Mouse (Mus musculus) kidney, adult 9 months (tissue): Measurements from ENCODE around the gene Gbp8.
"Not testable (repeated sequence)": the region's sequence is repeated elsewhere in the genome, so short reads cannot be mapped to it uniquely, and the experiment has no call there.

ENCODE experiments used
- DNase-seq: peaks from one replicate; pipeline ENCODE4 v3.0.0; 2022

Gbp8 gene

DNA sequence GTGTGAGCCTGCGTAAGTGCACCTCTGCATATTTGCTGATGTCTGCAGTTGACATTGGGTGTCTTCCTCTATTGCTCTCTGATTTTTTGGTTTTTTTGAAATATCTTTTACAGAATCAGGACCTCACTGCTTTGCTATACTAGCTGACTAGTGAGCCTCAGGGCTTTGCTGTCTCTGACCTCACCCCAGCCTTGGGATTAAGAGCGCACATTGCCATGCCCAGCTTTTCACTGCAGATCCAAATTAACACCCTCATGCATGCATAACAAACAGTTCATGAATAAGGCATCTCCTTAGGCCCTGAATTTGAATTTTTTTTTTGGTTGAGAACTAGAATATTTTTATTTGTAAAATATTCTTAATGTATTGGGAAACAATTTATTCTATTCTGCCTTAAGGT, 84.1 kb downstream of the Gbp8 start:
- no peak for DNase-seq

DNA sequence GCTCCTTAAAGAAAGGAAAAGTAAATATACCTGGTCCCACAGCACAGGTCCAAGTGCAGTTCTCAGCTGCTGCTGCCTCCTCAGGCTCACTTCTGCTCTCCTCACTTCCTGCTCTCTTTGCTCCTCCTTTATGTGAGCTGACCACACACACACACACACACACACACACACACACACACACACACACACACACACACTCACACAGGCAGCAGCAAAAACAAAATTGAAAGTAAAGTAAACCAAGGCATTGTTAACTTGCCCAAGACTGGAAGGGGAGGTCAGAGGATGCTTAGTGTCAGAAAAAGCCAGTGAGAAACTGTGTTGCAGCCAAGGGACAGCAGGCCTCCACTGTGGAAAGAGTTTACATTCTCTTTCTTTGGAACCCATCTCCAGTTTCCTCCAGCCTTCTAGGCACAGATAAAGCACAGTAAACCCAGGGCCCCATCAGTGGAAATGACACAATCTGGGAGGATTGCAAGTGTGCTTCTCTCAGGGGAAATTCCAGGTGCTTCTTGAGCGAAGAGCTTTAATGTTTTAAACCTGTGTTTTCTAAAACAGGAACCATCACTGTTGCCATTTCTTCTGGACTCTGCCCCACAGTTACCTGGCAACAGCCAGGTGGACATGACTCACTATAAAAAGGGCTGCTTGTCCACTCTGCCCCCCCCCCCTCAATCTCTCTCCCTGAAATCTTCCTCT, 85.7 kb downstream of the Gbp8 start:
- not testable (repeated sequence) for DNase-seq

- peak; percentile 42 for DNase-seq
Measured at GRCm38 (mm10) chr5:105032362-105032761, 107.0 kb downstream of the Gbp8 start.

DNA sequence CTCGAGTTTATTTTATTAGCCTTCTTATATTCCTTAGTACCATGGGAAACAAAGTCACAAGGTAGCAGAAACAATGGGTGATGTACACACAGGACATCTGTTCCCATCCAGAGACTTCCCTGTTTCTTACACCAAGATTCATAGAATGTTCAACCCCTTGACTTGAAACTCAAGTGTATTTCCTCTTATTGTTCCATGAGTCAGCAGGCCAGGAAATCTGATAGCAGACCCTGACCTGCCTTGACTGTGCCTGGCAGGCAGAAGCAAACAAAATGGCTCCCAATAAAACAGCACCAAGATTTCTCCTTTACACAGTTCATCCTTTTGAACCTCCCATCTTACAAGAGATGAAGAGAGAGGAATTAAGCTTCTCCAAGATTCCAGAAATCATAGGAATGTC, 126.8 kb downstream of the Gbp8 start:
- DNase-seq, result no peak

DNA sequence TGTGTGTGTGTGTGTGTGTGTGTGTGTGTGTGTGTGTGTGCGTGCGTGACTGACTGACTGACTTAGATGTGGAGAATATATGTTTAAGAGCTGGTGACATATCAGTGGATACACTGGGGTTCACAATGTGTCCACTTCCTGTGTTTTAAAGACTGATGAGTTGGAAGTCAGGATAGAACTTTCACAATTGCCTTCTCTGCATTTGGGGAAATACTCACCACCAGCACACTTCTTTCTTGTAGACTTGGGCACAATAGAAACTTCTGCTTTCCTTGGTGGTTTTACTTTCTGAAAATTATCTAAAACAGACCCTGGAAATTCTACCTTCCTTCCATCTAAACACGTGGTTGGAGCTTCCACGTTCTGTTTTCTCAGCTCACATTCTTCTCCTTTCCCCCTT, 127.8 kb downstream of the Gbp8 start:
- DNase-seq, result no peak

- DNase-seq, result no peak
Measured at GRCm38 (mm10) chr5:105010376-105010775, 129.0 kb downstream of the Gbp8 start.

- no peak for DNase-seq
Measured at GRCm38 (mm10) chr5:104989411-104989810, 149.9 kb downstream of the Gbp8 start.

- DNase-seq, result peak; percentile 14
Measured at GRCm38 (mm10) chr5:104988000-104988399, 151.3 kb downstream of the Gbp8 start.

DNA sequence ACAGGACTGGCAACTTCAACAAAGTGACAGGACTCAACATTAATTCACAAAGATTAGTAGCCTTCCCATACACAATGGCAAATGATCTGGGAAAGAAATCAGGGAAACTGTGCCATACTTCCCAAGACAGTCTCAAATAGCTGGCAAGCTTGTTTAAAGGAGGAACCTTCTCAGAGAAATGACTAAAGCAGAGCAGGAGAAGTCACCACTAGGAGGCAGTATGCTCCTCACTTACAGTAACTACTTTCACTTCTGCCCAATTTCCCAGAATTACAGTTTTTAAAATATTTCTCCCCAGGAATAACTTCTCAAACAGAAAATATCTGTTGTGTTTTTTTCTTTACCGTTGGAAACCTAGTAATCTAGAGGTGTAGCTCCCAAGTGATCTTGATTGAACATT, 152.6 kb downstream of the Gbp8 start:
- DNase-seq, result peak; percentile 73

- no peak for DNase-seq
Measured at GRCm38 (mm10) chr5:104982535-104982934, 156.8 kb downstream of the Gbp8 start, which contains the start of gene Abcg3. TSS of gene Abcg3 (minus strand) at chr5:104982718.

- DNase-seq, result no peak
Measured at GRCm38 (mm10) chr5:104979040-104979513, 160.3 kb downstream of the Gbp8 start.
